Mouse (Mus musculus): ENCODE measurements at regions not wholly inside any gene's neighbourhood (a gene's known extent, or its start where the extent isn't known, plus 50 kb on each side); places are given as distances from the start of the nearest gene placed in this dataset.
"Not testable (repeated sequence)": the region's sequence is repeated elsewhere in the genome, so short reads cannot be mapped to it uniquely, and the experiment has no call there.

DNA sequence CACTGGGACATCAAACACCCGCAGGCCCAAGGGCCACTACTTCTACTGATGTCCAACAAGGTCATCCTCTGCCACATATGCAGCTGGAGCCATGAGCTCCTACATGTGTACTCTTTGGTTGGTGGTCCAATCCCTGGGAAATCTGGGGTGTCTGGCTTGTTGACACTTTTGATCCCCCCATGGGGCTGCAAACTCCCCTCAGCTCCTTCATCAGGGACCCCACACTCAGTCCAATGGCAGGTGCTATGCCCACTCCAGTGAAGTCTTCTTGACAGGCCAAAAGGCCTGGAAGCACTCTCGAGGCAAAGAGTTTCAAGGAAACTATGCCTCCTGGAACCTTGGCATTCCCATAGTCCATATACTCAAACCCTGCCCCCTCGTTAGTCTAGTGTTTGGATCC, 570.8 kb upstream of the Smc2 start:
- no peak for DNase-seq (ENCODE audit: low spot score in 2 of 2)

DNA sequence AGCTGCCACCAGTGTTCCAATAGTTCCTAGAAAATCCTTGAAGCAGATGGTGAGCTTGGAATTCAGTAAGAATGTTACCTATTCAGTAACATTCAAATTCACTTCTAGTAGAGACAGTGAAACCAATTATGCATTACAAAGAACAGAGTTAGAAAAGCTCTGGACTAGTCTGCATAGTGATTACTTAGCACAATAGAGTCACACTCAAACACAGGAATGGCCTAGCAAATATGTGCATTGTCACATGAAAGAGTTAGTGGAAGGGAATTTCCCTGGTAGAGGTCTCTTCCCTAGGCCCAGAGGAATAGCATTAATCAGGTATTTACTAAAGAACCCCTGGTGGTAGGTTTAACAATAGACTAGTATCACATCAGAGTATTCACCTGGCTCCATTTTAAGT, 570.3 kb upstream of the Smc2 start:
- not testable (repeated sequence) for DNase-seq (ENCODE audit: low spot score in 2 of 2)

DNA sequence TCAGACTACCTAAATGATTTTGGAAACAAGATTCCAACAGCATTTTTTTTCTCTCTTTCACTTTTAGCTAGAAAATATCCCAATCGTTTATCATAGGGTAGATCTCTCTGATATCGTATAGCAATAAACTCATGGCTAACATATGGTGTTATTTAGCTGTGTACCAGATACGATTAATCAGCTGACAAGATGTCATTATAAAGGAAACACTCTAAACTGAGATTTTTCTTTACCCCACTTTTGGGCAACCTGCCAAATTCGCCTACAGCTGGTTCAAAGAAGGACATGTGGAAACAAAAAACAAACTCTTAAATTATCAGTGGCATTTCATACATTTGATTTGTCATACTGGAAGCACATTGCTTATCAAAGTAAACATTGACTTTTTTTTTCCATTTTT, 553.6 kb upstream of the Smc2 start:
- DNase-seq (ENCODE audit: low spot score in 2 of 2) = no peak

DNA sequence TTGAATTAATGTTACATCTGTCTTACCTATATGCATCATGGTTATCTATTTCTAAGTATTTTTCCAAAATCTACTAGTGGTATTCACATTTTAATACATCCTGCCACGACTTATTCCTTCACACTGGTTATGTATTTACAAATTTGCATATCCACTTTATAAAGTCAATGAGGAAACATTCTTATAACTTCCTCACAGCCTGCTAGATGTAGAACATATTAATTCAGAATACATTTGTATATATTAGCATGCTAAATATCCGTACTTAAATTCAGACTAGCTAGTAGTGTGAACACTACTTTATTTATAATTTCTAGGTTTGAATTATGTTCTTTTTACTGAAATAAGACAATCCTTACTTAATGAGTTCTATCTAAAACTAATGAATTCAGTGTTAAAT, 549.8 kb upstream of the Smc2 start:
- DNase-seq (ENCODE audit: low spot score in 2 of 2) = no peak

DNA sequence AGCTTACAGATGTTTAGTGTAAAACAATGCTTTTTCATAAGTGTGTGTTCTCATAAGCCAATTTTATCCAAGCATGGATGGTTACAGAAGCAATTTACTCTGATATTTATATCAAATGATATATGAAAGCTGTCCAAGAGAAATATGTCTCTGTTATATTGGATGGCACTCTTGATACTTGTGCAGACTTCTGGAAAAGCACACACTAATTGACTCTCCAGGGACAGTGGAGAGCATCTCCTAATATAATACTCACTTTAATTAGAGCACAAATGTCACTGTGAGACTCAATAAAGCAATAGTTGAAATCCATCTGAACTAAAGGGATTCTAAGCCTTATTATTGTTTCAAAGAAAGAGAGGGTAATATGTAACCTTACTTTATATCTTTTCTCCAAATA, 510.8 kb upstream of the Smc2 start:
- no peak for DNase-seq (ENCODE audit: low spot score in 2 of 2)

DNA sequence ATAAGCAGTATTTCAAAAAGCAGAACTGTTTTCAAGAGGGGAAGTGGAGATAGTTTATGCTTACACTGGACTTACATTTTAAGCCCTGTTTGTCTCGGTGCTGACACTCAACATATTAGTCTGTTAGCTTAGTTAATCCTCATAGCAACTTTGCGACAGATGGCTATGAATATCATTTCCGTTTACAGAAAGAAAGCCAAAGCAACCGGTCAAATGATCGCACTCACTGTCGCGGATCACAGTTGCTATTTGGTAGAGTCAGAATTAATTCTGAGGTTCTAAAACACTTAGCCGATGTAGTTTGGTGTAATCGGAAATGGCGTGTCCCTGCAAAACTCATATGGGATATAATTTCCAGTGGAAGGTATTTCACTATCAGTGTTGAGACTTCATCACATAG, 469.3 kb upstream of the Smc2 start:
- no peak for DNase-seq (ENCODE audit: low spot score in 2 of 2)

DNA sequence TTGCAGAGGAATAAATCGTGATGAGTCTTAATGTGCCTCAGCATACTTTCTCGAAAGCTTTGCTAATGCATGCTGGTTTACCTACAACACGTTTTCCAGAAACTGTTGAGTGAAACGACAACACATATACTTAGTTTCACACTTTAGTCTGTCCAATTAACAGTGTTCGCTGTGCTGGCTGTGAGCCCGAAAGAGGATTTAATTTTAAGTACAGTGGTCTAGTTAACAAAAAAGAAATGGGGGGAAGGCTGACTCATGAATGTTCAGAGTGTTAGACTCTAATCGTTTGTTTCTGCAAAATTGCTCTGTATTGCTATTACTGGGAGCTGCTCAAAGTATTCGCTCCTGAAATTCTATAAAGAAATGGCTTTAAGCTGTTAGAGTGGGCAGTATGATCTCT, 460.1 kb upstream of the Smc2 start:
- no peak for DNase-seq (ENCODE audit: low spot score in 2 of 2)

DNA sequence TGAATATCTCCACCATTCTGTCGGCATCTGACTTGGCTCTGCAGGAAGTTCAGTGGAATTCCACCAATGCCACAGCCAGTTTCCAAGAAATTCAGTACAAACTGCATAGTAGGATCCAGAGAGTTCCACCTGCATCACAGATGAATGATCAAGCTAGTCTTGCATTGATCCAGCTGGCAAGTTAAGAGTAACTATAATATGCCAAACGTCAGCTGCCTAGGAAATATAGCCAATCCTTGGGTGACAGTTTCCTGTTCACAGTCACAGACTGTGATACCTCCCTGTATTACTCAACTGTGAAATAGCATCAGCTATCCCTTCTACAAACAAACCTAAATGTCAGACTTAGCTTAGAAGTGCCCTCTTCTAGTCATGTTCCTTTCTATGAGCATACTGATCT, 446.6 kb upstream of the Smc2 start:
- DNase-seq (ENCODE audit: low spot score in 2 of 2) = no peak

DNA sequence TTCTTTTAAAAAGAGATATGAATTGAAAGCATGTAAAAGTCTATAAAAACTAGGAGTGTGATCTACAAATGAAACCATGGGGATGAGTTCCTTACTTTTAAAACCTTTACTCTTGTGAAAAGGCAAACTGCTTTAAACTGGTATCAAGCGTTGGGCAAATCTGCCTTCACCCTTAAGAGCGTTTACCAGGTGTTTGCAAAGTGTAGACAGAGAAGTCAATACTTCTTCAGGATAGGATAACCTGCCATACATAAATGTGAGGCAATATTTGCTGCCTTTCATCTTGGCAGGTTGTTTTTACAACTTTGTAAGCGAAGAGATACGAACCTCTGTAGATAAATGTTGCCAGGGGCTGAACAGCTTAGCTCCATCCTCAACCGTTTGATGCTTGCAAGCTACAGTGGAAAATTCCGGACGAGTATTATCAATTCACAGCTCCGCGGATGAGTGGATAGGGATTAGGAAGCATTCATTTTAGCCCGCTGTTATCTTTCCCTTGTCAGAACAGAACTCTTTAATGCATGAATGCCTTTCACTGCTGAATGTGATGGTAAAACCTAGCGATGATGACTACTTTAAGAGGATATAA, 402.2 kb upstream of the Smc2 start:
- DNase-seq (ENCODE audit: low spot score in 2 of 2) = no peak

DNA sequence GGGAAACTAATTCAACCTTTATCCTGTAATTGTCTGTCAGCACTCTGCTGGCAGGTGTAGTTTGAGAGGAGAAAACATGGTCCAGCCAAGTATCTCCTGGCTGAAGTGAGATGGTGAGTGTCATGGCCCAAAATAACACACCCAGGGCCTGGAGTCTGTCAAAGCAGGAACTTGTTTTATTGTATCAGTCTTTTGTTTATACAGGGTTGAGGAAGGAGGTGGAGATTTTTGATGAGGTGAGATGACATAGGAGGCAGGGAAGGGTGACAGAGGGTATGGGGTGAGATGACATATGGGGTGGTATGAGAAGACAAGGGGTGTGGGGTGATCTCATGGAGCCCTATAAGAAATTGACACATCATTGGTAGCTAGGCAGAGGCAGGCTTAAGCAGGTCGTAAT, 395.6 kb upstream of the Smc2 start:
- no peak for DNase-seq (ENCODE audit: low spot score in 2 of 2)

DNA sequence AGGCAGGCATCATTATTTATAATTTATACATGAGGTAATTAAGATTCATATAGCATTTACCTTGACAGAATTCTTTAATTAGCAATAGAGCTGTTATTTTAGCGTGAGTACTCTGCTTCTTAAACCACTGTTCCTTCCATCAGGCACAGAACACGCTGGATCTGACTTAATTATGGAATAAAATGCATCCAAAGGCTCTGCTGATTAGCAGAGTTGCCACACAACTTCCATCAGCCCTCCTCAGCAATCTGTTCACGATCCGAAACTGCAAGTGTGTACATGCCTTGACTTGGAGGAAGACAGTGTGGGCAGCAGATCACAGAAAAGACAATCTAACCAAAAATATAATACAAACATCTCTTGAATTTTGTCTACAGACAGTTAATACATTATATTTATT, 388.1 kb upstream of the Smc2 start:
- DNase-seq (ENCODE audit: low spot score in 2 of 2) = no peak

DNA sequence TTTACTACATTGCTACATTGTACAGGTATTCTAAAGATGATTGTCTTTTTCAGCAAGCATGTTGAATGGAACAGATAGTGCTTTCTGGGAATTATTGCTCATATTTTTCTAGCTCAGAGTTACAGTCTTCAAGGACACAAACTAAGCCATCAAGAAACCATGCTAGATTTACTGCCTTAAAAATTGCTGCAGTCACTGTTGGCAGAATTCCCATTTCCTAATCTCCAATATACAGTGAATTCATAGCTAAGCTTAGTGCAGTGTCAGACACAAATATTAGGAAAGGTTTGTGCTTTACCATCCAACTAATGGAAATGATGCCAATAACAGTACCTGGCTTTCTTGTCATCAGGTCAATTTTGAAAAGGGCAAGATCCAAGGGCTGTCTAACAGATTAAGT, 383.0 kb upstream of the Smc2 start:
- no peak for DNase-seq (ENCODE audit: low spot score in 2 of 2)

DNA sequence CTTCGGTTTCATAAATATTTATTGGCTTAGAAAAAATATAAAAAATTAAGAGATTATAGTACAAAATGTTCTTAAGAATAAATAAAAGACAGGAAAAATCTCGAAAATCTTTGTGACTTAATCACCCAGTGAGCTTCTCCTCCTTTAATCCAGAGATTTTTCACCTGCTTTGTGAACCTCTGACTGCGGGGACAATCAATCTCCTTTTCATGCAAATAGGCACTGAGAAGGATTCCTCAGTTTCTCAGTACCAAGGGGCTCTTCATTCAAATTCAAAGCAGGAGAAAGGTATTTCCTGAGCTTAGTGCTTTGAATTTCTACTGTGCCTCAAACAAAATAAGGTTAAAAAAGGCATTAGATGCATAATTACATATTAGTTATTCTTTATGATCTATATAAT, 379.0 kb upstream of the Smc2 start:
- no peak for DNase-seq (ENCODE audit: low spot score in 2 of 2)

DNA sequence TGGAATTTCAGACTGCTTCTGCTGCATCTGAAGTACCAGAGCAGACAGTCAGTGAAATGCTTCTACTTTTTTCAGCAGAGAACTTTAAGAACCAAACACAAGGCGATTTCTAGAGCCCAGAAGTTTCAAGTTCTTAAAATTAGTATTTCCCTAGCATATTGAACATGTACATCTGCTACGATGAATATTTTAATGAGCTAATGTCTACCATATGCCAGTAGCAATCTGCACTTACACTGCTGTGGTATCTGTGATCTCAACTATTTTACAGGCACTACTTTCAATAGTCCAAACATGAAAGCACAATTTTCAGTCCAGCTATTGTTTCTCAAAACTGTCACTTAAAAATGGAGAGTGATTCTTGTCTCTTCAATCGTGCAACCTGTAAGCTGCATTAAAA, 339.9 kb upstream of the Smc2 start:
- no peak for DNase-seq (ENCODE audit: low spot score in 2 of 2)

DNA sequence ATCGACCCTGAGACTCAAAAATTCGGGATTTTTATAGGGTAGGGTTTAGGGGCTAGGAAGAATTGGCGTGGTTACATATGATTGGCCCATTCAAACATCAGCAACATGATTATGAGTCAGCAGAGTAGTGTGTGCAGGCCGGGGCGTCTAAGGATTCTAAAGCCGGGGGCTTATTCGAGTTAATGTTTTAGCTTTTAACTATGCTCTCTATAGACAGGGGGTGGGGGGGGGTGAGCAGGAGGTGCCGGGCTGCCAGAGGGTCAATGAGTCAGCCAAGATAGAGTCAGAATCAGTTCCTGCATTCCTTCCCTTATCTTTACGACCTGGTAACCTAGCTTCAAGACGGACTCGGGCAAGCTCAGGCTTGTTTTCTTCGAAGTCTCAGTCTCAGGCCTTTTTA, 333.2 kb upstream of the Smc2 start:
- peak in 1 of 2 experiments; percentile 11 for DNase-seq (ENCODE audit: low spot score in 2 of 2)

DNA sequence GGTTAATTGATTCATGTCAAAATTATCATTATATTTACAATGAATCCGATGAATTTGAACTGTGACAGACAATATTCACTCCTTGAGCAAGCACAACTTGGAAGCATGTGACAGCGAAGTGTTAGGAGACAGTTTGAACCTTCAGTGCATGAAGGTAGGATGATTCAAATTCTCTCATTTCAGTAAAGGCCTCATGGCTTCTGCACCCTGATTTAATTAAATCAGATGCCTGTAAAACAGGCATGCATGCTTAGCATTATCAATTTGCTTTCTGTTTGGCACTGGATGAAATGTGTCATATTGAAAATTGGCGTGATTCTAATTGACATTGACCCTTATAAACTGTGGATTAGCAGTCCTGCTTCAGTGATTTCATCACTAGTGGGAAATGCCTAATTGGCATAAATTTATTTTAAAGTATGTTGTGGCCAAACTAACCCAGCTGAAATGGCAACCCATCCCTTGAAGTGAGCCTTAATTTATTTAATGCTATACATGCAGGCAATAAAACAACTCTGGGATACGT, 321.2 kb upstream of the Smc2 start:
- no peak for DNase-seq (ENCODE audit: low spot score in 2 of 2)

DNA sequence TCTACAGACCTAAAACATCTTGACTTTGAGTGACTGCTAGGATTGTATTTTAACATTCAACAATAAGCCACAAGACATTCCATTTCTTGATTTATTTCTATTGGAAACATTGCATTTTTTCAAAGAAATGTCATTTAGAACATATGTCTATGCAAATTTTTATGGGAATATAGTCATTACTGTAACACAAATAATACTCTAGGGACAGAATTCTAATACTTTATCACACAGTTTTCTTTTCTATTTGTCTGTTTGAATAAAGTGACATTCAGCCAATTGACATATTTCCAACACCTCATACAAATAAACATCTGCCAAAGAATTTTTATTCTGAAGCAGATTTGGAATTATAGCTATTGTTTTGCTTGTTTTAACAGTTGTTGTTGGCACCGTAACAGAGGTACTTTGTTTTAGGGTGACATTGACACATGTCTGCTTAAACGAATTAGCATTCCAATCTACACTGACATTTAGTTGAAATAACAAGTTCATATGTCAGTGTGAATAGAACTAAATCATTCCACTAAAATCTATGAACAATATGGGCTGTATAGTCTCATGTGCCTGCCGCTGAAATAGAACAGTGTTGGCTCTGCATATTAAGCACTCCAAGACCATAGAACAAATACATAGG, 320.5 kb upstream of the Smc2 start:
- no peak for DNase-seq (ENCODE audit: low spot score in 2 of 2)

DNA sequence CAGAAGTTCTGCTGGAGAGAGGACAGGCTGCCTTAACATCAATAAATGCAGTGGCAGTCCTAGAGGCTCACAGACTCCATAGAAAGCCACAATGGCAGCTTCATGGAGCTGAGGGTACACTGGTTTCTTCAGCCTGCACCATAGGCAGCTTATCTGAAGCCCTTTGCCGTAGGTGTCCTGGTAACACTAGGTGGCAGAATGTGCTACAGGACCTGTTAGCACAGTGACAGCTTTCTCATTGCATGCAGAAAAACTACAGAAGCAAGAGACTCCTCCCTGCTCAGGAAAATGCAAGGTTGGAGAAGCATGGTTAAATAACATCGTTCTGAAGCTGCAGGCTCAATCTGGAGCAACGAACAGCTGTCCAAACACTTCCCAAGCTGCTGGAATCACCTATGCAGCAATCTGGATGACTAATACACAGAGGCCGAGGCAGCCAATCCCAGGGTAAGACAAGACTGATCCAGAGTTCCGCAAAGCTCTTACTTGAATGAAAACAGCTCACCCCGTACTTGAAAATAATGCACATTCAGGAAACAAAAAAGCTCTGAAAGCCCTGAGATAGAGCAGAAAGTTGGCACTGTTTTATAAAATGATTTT, 286.4 kb upstream of the Smc2 start:
- peak in 1 of 2 experiments; percentile 3 for DNase-seq (ENCODE audit: low spot score in 2 of 2)

DNA sequence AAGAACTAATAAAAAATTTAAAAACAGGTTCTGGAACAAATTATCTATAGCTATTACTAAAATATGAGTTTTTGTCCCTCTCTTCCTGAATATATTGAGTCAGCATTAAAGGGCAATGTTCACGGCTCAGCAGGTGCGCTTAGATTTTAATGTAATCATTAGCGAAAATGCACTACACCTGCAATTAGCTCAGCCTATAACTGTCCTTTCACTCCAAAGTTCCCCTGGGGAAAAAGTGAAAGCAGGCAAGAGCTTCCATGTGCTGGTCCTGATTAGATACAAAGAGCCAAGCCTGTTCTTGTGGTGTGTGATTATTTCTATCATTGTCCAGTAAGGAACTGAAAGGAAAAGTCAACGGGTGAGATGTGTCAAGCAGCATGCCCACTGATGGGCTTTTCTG, 262.8 kb upstream of the Smc2 start:
- DNase-seq (ENCODE audit: low spot score in 2 of 2) = no peak

DNA sequence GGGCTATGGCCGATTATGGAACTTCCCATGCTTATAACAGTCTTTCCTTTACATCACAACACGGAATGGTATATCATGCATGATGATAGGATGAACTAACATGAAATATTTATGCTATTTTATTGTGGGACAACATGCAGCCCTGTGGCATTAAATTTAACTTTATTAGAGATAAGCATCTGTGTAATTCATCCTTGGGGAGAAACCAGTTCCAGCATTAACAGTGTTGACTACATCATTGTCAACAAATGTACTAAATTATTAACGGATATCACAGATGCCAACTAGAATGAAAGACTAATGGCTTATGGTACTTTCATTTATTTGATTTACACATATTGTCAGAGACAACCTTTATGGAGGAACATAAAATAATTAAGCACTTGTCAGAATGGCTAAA, 241.3 kb upstream of the Smc2 start:
- no peak for DNase-seq (ENCODE audit: low spot score in 2 of 2)

DNA sequence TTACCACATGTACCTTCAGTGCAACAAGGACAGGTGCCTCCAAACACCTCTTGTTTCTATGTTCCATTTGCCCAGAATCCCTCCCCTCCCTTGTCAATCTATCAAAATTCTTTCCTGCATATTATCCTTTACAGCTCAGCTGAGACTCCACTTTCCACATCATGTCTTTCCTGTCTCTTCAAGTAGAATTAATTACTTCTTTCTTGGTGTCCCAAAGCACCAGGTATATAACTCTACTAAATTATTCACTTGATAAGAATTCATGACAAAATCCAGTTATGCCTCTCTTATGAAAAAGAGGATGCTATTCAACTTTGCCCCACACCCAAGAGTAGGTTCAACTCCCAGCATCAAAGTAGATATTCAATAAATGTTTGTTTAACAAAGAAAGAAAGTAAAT, 228.4 kb upstream of the Smc2 start:
- no peak for DNase-seq (ENCODE audit: low spot score in 2 of 2)

DNA sequence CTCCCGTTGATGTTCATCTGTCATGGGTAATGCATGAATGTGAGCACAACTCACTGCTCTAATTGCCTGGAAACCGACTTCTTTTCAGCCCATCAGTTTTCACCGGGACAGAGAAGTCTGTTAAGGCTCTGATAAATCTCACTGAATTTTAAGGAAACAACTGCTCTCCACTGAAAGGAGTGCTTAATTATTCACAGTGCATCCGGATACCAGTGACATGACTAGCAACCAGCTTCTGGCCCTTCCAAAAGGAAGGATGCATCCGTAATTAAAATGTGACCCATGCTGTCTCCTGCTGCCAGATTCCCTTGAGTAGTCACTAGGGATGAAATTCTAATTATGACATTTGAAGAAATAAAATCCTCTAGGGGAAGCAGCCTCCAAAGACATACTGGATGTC, 228.0 kb upstream of the Smc2 start:
- no peak for DNase-seq (ENCODE audit: low spot score in 2 of 2)

DNA sequence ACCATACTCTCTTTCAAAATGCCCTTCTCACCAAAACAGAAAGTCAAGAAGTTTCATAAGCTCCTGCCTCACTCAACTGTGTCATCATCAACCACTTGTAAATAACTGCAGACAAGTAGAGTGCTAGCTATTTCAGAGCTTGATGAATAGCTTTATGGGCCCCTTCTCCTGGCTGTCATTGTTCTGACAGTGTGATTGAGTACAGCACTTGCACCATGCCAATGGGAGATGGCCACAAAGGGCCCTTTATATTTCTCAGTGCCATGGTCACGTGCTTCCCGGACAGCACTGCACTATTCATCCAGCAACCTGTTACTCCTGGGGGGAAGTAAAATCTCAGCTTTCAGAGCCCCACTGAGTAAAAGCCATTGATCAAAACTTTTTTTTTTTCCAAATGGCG, 225.7 kb upstream of the Smc2 start:
- no peak for DNase-seq (ENCODE audit: low spot score in 2 of 2)
